Mouse (Mus musculus) liver, embryonic 14 days (tissue): ENCODE measurements around the gene Gcc2. TPM values are rescaled to one million over a fixed set of nuclear protein-coding genes. Genes with fewer than 3 reads are reported as not detected.

Experiments
- polyA plus RNA-seq: library from polyadenylated mRNA; depleted of rRNA; stranded (reverse); fragments of >200 nt; gene quantifications from 2 replicates; pipeline ENCODE4 v1.2.3, GENCODE M21; 2012; rRNA removed

Gene Gcc2
- 9.4 and 9.7 TPM in 2 replicates for polyA plus RNA-seq

GRCm38 (mm10) chr10:58255213-58255892 is at the start of gene Gcc2:
Gene Gcc2 (plus strand): TSS chr10:58255497.

DNA sequence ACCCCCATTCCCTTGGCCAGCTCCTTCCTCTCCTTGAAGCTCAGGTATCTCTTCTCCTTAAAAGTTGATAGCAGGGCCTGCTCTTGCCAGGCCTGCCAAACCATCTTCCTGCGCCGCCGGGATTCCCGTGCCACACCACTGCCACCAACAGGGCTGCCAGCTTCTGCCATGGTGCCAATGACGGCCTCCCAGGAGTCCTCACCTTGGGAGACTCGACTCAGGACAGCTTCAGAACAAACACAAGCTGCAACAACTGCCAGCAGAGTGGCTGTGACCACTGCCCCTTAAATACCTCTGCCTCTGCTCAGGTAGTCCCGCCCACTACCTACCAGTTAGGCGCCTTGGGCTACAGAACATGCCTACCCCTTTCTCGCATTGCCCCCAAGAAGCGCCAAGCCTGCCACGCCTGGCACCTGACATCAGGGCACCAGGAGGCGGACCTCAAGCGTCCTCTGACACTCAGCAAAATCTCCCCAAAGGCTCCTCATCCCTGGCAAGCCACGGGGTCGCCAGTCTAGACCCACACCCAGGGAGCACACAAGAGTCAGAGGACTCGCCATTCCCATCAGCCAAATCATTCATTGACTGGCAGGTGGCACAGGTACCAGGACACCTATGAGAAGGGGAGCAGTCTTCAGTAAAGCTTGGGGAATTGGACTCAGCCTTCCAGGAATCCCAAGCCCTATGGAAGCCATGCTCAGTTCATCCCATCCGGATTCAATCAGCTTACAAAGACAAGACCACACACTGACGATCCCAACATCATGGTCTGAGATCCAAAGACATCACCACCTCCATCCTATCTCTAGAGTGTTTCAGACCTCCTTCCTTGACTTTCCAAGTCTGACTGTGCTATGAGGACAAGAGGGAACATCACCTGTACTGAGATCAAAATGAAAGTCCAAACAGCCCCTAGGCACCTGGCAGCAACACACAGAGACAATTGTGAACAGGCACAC is 30.2 kb upstream of the Gcc2 start, which contains the start of gene AW822073:
Gene AW822073, minus strand, starts transcription at position 104 of the 959 bp plus-strand sequence.

GRCm38 (mm10) chr10:58232641-58232969 is 22.7 kb upstream of the Gcc2 start, which contains the start of gene Duxf3:
Gene Duxf3 (minus strand): TSS chr10:58232675.

DNA sequence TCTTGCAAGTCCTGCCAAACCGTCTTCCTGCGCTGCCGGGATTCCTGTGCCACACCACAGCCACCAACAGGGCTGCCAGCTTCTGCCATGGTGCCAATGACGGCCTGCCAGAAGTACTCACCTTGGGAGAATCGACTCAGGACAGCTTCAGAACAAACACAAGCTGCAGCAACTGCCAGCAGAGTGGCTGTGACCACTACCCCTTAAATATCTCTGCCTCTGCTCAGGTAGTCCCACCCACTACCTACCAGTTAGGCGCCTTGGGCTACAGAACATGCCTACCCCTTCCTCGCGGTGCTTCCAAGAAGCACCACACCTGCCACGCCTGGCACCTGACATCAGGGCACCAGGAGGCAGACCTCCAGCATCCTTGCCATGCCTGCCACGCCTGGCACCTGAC is 18.7 kb upstream of the Gcc2 start, which contains the start of gene Gm4981:
Gene Gm4981, minus strand, starts transcription at position 89 of the 400 bp plus-strand sequence.

DNA sequence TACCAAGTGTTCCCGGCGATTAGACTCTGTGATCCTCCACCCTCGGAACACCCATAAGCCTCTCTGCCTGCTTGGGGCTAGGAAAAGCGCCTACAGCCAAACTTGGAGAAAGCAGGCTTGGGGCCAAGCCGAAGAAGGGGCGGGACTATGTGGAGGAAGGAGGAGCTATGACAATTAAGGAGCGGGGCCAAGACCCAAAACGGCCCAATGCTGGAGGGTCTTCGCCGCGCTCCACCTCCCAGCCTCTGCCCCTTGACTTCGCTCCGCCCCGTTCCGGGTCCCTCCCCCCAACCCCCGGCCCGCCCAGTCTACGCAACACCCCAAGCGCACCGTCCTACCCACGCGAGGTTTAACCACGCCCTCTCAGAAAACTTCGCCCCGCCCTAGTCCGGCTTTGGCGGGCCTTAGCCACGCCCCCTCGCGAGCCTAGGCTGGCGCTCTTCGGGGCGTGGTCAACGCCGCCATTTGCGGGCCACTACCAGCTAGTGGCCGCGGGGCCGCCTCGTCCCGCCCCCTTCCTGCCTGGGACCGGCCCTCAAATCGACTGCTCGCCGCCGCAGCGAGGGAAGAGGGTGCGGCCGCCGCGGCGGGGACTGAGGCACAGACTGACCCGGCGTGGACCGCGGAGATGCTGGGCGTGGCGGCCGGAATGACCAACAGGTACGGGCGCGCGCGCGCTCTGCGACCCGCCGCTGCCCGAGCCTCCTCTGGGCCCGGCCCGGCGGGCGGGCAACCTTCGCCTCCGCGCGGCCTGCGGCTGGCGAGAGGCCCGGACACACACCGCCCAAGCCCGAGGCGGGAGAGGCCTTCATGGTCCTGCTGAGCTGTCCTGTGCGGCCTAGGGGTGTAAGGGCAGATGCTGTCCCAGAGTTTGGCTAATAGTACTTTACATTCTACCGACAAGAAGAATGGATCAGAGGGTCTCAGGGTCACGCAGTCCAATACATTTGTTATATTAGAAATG is 68.0 kb downstream of the Gcc2 start, which contains the start of gene Lims1:
Gene Lims1, plus strand, starts transcription at position 439 of the 964 bp plus-strand sequence.

Other genes with a start within 250 kb of the Gcc2 start
- not detected in 2 replicates for gene AW822073, start 30.6 kb upstream of the Gcc2 start, polyA plus RNA-seq
- gene Duxf3, start 22.8 kb upstream of the Gcc2 start, polyA plus RNA-seq: not detected in 2 replicates
- not detected in 2 replicates for gene Gm4981, start 18.8 kb upstream of the Gcc2 start, polyA plus RNA-seq
- gene Lims1, start 68.0 kb downstream of the Gcc2 start, polyA plus RNA-seq: 22.5 and 24.4 TPM in 2 replicates
- gene Ranbp2, start 191.4 kb downstream of the Gcc2 start, polyA plus RNA-seq: 12.1 and 14.7 TPM in 2 replicates
- gene Ccdc138, start 242.5 kb downstream of the Gcc2 start, polyA plus RNA-seq: 1.4 and 1.5 TPM in 2 replicates